Comparison of ENCODE assay signal across 8 mouse cellular contexts in the genomic region with DNA sequence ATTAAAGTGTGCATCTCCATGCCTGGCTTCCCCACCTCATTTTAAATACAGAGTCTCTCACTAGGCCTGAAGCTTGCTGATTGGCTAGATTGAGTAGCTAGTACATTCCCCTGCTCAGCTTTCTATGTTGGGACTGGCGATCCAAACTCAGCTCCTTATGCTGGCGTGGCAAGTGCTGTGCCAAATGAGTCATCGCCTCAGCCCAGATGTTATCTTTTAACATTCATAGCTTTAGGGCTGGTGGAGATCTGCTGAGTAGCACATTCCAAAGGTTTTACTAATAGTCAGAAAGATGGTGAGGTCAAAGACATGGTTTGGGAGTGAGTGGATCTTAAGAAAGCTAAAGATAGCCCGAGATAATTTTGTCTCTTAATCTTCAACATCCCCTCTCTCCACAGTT. TPM values are rescaled to one million over a fixed set of nuclear protein-coding genes. Genes with fewer than 3 reads are reported as not detected.
DNase-seq lines count a peak whose midpoint lies in the region; ATAC-seq and TF ChIP-seq lines count a peak whose summit lies in the region.
"Had no signal": no experiment of that assay in that cellular context is flagged by ENCODE, and none has a peak within 500 bp of the region (broad histone marks: within the 10 kb centered on the region; RNA-seq: fewer than 3 reads in every experiment).

No protein-coding gene starts in this region.

- TF ChIP-seq EP300 in heart, postnatal 0 days (IDR thresholded peaks at IDR 0.05; ENCODE audit: low read depth): no peak

- peak; percentile 86 for ATAC-seq in heart, postnatal 0 days (ENCODE audit: insufficient read depth, low read depth)
- no peak for ATAC-seq in hindbrain, postnatal 0 days

- no peak overlapping the region for H3K9ac ChIP-seq in heart, postnatal 0 days (replicated peaks; ENCODE audit: low read depth, low read length)
- H3K9ac ChIP-seq in hindbrain, postnatal 0 days (replicated peaks; ENCODE audit: low read length): no peak overlapping the region
- H3K9ac ChIP-seq: liver, embryonic 14.5 days had no signal

- no peak for TF ChIP-seq CTCF in heart, postnatal 0 days (IDR thresholded peaks at IDR 0.05; ENCODE audit: low read depth)
- TF ChIP-seq CTCF in hindbrain, postnatal 0 days (IDR thresholded peaks at IDR 0.05; ENCODE audit: low read depth): no peak

- H3K27me3 ChIP-seq in heart, postnatal 0 days (ENCODE audit: control insufficient read depth, insufficient read depth, low read length): no peaks in the 10 kb centered on the region
- no peaks in the 10 kb centered on the region for H3K27me3 ChIP-seq in forebrain, embryonic 10.5 days (ENCODE audit: poor library complexity, severe bottlenecking)
- H3K27me3 ChIP-seq in hindbrain, postnatal 0 days (ENCODE audit: insufficient read depth, low read length): no peaks in the 10 kb centered on the region

- DNase-seq in MN1 (ENCODE audit: low spot score): peak; percentile 32
- DNase-seq in embryo, embryonic 10.5 days (ENCODE audit: low spot score): peak; percentile 28
- DNase-seq in heart, postnatal 0 days (ENCODE audit: low spot score): no peak
- DNase-seq in lung, postnatal 10 days: peak; percentile 71
- no peak for DNase-seq in forebrain, embryonic 10.5 days (ENCODE audit: extremely low spot score, low spot score)
- no peak for DNase-seq in right cerebral cortex, postnatal 4 days
- no peak for DNase-seq in hindbrain, postnatal 0 days (ENCODE audit: low spot score)

- H3K27ac ChIP-seq in heart, postnatal 0 days (ENCODE audit: low read depth): peak overlapping the region; percentile 0; the same call in 1 of the 2 replicates
- H3K27ac ChIP-seq in forebrain, embryonic 10.5 days: no peak overlapping the region
- H3K27ac ChIP-seq in hindbrain, postnatal 0 days: no peak overlapping the region
- H3K27ac ChIP-seq: liver, embryonic 14.5 days had no signal

- no peak overlapping the region for H3K4me3 ChIP-seq in heart, postnatal 0 days (ENCODE audit: low read depth, low read length)
- no peak overlapping the region for H3K4me3 ChIP-seq in forebrain, embryonic 10.5 days
- no peak overlapping the region for H3K4me3 ChIP-seq in hindbrain, postnatal 0 days (ENCODE audit: low read length)

- no peak overlapping the region for H3K4me2 ChIP-seq in heart, postnatal 0 days (ENCODE audit: low read depth, low read length)
- no peak overlapping the region for H3K4me2 ChIP-seq in hindbrain, postnatal 0 days (ENCODE audit: low read depth, low read length)

- peaks cover 10% of the 10 kb centered on the region for H3K4me1 ChIP-seq in heart, postnatal 0 days (ENCODE audit: control insufficient read depth, insufficient read depth)
- no peaks in the 10 kb centered on the region for H3K4me1 ChIP-seq in forebrain, embryonic 10.5 days
- no peaks in the 10 kb centered on the region for H3K4me1 ChIP-seq in hindbrain, postnatal 0 days (ENCODE audit: insufficient read depth, low read length)

- WGBS in heart, postnatal 0 days: 4% methylated on average over 4 of the region's 4 CpGs
- 59% methylated on average over 4 of the region's 4 CpGs for WGBS in forebrain, embryonic 10.5 days
- WGBS in hindbrain, postnatal 0 days: 67% methylated on average over 4 of the region's 4 CpGs

- H3K9me3 ChIP-seq in heart, postnatal 0 days (replicated peaks; ENCODE audit: control insufficient read depth, low read length): no peaks in the 10 kb centered on the region
- no peaks in the 10 kb centered on the region for H3K9me3 ChIP-seq in forebrain, embryonic 10.5 days
- no peaks in the 10 kb centered on the region for H3K9me3 ChIP-seq in hindbrain, postnatal 0 days (ENCODE audit: low read length)

- 0 out of 2 replicates have a peak, but pooled peaks cover 8% of the 10 kb centered on the region for H3K36me3 ChIP-seq in heart, postnatal 0 days (replicated peaks; ENCODE audit: control insufficient read depth, insufficient read depth, low read length)
- H3K36me3 ChIP-seq in forebrain, embryonic 10.5 days (replicated peaks): no peaks in the 10 kb centered on the region
- no peaks in the 10 kb centered on the region for H3K36me3 ChIP-seq in hindbrain, postnatal 0 days (ENCODE audit: insufficient read depth, low read length)

RNA-seq across cellular contexts. Expression of gene Ccdc80, which starts 17.3 kb away (rescaled TPM):
- 61.4 and 70.2 TPM in 2 replicates for total RNA-seq in heart, postnatal 0 days (2014; rRNA removed; ENCODE audit: low replicate concordance)
- polyA plus RNA-seq in heart, postnatal 0 days (2015; fragmentation: Nextera tagmentation; extraction: Ambion mirVana): 75.3 and 75.8 TPM in 2 replicates
- polyA plus RNA-seq in forebrain, embryonic 10.5 days (2016; fragmentation: Nextera tagmentation; extraction: Ambion mirVana): 11.7 and 14.0 TPM in 2 replicates
- 6.2 and 14.5 TPM in 2 replicates for total RNA-seq in hindbrain, postnatal 0 days (2014; rRNA removed)
- 13.6 and 14.9 TPM in 2 replicates for polyA plus RNA-seq in hindbrain, postnatal 0 days (2015; fragmentation: Nextera tagmentation; extraction: Ambion mirVana)

RNA-seq across cellular contexts. Expression of gene Slc35a5, which starts 48.0 kb away (rescaled TPM):
- 20.5 and 47.7 TPM in 2 replicates for total RNA-seq in heart, postnatal 0 days (2014; rRNA removed; ENCODE audit: low replicate concordance)
- polyA plus RNA-seq in heart, postnatal 0 days (2015; fragmentation: Nextera tagmentation; extraction: Ambion mirVana): 11.6 and 12.0 TPM in 2 replicates
- polyA plus RNA-seq in forebrain, embryonic 10.5 days (2016; fragmentation: Nextera tagmentation; extraction: Ambion mirVana): 10.1 and 12.0 TPM in 2 replicates
- total RNA-seq in hindbrain, postnatal 0 days (2014; rRNA removed): 30.2 and 43.7 TPM in 2 replicates
- polyA plus RNA-seq in hindbrain, postnatal 0 days (2015; fragmentation: Nextera tagmentation; extraction: Ambion mirVana): 26.1 and 36.1 TPM in 2 replicates

RNA-seq across cellular contexts. Expression of gene Atg3, which starts 48.1 kb away (rescaled TPM):
- 4.5 and 5.6 TPM in 2 replicates for total RNA-seq in heart, postnatal 0 days (2014; rRNA removed; ENCODE audit: low replicate concordance)
- polyA plus RNA-seq in heart, postnatal 0 days (2015; fragmentation: Nextera tagmentation; extraction: Ambion mirVana): 30.1 and 31.2 TPM in 2 replicates
- 33.3 and 34.6 TPM in 2 replicates for polyA plus RNA-seq in forebrain, embryonic 10.5 days (2016; fragmentation: Nextera tagmentation; extraction: Ambion mirVana)
- 11.2 and 11.7 TPM in 2 replicates for total RNA-seq in hindbrain, postnatal 0 days (2014; rRNA removed)
- 52.1 and 53.0 TPM in 2 replicates for polyA plus RNA-seq in hindbrain, postnatal 0 days (2015; fragmentation: Nextera tagmentation; extraction: Ambion mirVana)

Comparison
In these comparisons a context has a peak if more than half of its experiments do, and no peak if none do; other contexts are left out.
1. DNase-seq: peak in MN1 (single experiment), embryo, embryonic 10.5 days (single experiment) and lung, postnatal 10 days (single experiment); none in heart, postnatal 0 days (single experiment), forebrain, embryonic 10.5 days (single experiment), right cerebral cortex, postnatal 4 days (single experiment) and hindbrain, postnatal 0 days (single experiment).